Mouse (Mus musculus) spleen, postnatal 0 days (tissue): Measurements from ENCODE around the gene Lyz1. TPM values are rescaled to one million over a fixed set of nuclear protein-coding genes. Genes with fewer than 3 reads are reported as not detected.

Experiments used
- polyA plus RNA-seq: library from polyadenylated mRNA; unstranded; fragments of >200 nt; fragmentation: Nextera tagmentation; extraction: Ambion mirVana; gene quantifications from 2 replicates; pipeline ENCODE4 v1.2.1, GENCODE M21; 2015

Lyz1 gene
- polyA plus RNA-seq = 0.38 and 0.51 TPM in 2 replicates

GRCm38 (mm10) chr10:117292671-117293070 is at the start of gene Lyz1:
Gene Lyz1 (minus strand): TSS chr10:117292868.

GRCm38 (mm10) chr10:117282049-117282448 is 10.6 kb downstream of the Lyz1 start, which contains the start of gene Lyz2:
Gene Lyz2 (minus strand): TSS chr10:117282321.

DNA sequence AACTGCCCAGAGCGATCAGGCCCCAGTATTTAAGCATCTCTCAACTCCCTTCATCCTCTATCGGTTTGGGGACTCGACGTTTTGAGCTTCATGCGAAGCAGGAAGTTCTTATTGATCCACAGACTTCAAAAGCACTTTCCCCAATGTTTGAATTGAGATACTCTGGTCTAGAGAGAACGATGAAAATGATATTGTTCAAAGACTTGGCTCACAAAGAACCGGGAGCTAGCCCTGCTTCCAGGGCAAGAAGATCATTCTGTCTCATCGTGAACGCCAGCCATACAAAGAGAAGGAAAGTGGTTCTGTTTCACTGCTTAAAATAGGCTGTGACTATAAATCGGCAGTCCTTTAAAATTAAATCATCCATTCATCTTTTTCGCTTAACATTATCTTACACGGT is 54.1 kb downstream of the Lyz1 start, which contains the start of gene 9530003J23Rik:
Gene 9530003J23Rik, minus strand, starts transcription at position 101 of the 400 bp plus-strand sequence.

Other genes starting within 250 kb of the Lyz1 start
- gene Lrrc10, start 247.5 kb downstream of the Lyz1 start, polyA plus RNA-seq = not detected in 2 replicates
- 190 and 200 TPM in 2 replicates for gene Cct2, start 229.1 kb downstream of the Lyz1 start, polyA plus RNA-seq
- 12.5 and 12.8 TPM in 2 replicates for gene Frs2, start 144.3 kb downstream of the Lyz1 start, polyA plus RNA-seq
- 55.4 and 59.1 TPM in 2 replicates for gene Yeats4, start 68.4 kb downstream of the Lyz1 start, polyA plus RNA-seq
- not detected in 2 replicates for gene 9530003J23Rik, start 54.2 kb downstream of the Lyz1 start, polyA plus RNA-seq
- gene Lyz2, start 10.5 kb downstream of the Lyz1 start, polyA plus RNA-seq = 843 and 1,348 TPM in 2 replicates
- 76.5 and 80.2 TPM in 2 replicates for gene Cpsf6, start 87.1 kb upstream of the Lyz1 start, polyA plus RNA-seq